ENCODE assay signal across 24 mouse cellular contexts in genomic region chr5:48500204-48500603, GRCm38 (mm10).
A peak's percentile ranks its signal among the peaks of the same experiment; 100 is the strongest.
DNase-seq lines count a peak whose midpoint lies in the region; ATAC-seq and TF ChIP-seq lines count a peak whose summit lies in the region.
"Had no signal": no experiment of that assay in that cellular context is flagged by ENCODE, and none has a peak within 500 bp of the region (broad histone marks: within the 10 kb centered on the region; RNA-seq: fewer than 3 reads in every experiment).

No protein-coding gene starts in this region.

- H3K4me2 ChIP-seq in kidney, embryonic 16.5 days (replicated peaks; ENCODE audit: low read depth, low read length), result no peak overlapping the region
- H3K4me2 ChIP-seq in intestine, postnatal 0 days (replicated peaks; ENCODE audit: low read depth), result no peak overlapping the region
- H3K4me2 ChIP-seq in hindbrain, embryonic 14.5 days (replicated peaks), result no peak overlapping the region
- H3K4me2 ChIP-seq: hindbrain, embryonic 15.5 days; liver, embryonic 13.5 days; midbrain, embryonic 12.5 days; neural tube, embryonic 15.5 days had no signal

- peak; percentile 57; the same call in 1 of the 2 replicates for ATAC-seq in kidney, embryonic 16.5 days (ENCODE audit: low FRiP score, low TSS enrichment)
- peak; percentile 38; the same call in 1 of the 2 replicates for ATAC-seq in intestine, postnatal 0 days
- no peak for ATAC-seq in hindbrain, embryonic 14.5 days (ENCODE audit: low FRiP score)
- ATAC-seq: CD4-positive, CD25-positive, alpha-beta regulatory T cell, adult 4 months; Patski had no signal

- no peak overlapping the region for H3K4me3 ChIP-seq in kidney, embryonic 16.5 days (ENCODE audit: low read length)
- no peak overlapping the region for H3K4me3 ChIP-seq in intestine, postnatal 0 days (ENCODE audit: low read depth, low read length)
- H3K4me3 ChIP-seq in hindbrain, embryonic 14.5 days (replicated peaks; ENCODE audit: low read length), result no peak overlapping the region
- H3K4me3 ChIP-seq: forebrain, embryonic 10.5 days; hindbrain, embryonic 15.5 days; left cerebral cortex, adult 2 months; liver, embryonic 13.5 days; midbrain, embryonic 12.5 days; neural tube, embryonic 15.5 days had no signal

- intact Hi-C loops in heart, postnatal 36 days (cut with DNase I), result loop anchor here (10.0 kb wide), 1 partner anchor 455 kb away; no protein-coding TSS in a partner anchor

- DNase-seq in adrenal gland, adult 2 months, result peak; percentile 44
- no peak for DNase-seq in adrenal gland, postnatal 4 days (ENCODE audit: low spot score in 2 of 2)
- no peak for DNase-seq in kidney, postnatal 25 days
- DNase-seq in heart, postnatal 36 days, result no peak
- no peak for DNase-seq in hindbrain, embryonic 14.5 days (ENCODE audit: low spot score)
- DNase-seq: cerebellum, adult 18-20 months; cerebellum, postnatal 14 days; gastrocnemius, postnatal 25 days; heart, adult 18-20 months; layer of hippocampus, adult 9-11 months; liver, embryonic 13.5 days; lung, adult 2 months; lung, postnatal 14 days; thymus, adult 18-20 months; thymus, postnatal 4 days had no signal

- WGBS in kidney, embryonic 16.5 days, result 52% methylated on average over 5 of the region's 5 CpGs
- 16% methylated on average over 5 of the region's 5 CpGs for WGBS in intestine, postnatal 0 days
- WGBS in hindbrain, embryonic 14.5 days, result 80% methylated on average over 5 of the region's 5 CpGs

- no peak for TF ChIP-seq CTCF in intestine, postnatal 0 days (IDR thresholded peaks at IDR 0.05; ENCODE audit: low read depth)

- H3K4me1 ChIP-seq in kidney, embryonic 16.5 days (ENCODE audit: insufficient read depth, low read length), result no peaks in the 10 kb centered on the region
- no peaks in the 10 kb centered on the region for H3K4me1 ChIP-seq in intestine, postnatal 0 days (replicated peaks; ENCODE audit: control insufficient read depth, insufficient read depth, low read length)
- H3K4me1 ChIP-seq in hindbrain, embryonic 14.5 days (replicated peaks; ENCODE audit: control insufficient read depth, insufficient read depth, low read length), result no peaks in the 10 kb centered on the region
- H3K4me1 ChIP-seq: hindbrain, embryonic 15.5 days; liver, embryonic 13.5 days; neural tube, embryonic 15.5 days had no signal

- no peaks in the 10 kb centered on the region for H3K27me3 ChIP-seq in kidney, embryonic 16.5 days (ENCODE audit: insufficient read depth, low read length)
- no peaks in the 10 kb centered on the region for H3K27me3 ChIP-seq in intestine, postnatal 0 days (replicated peaks; ENCODE audit: control insufficient read depth, insufficient read depth, low read length)
- no peaks in the 10 kb centered on the region for H3K27me3 ChIP-seq in hindbrain, embryonic 14.5 days (ENCODE audit: control insufficient read depth, insufficient read depth, low read length)
- H3K27me3 ChIP-seq: hindbrain, embryonic 15.5 days; liver, embryonic 13.5 days; midbrain, embryonic 12.5 days; neural tube, embryonic 15.5 days had no signal

- H3K9ac ChIP-seq in kidney, embryonic 16.5 days (replicated peaks; ENCODE audit: low read length), result no peak overlapping the region
- no peak overlapping the region for H3K9ac ChIP-seq in intestine, postnatal 0 days (ENCODE audit: low read depth, low read length)
- no peak overlapping the region for H3K9ac ChIP-seq in hindbrain, embryonic 14.5 days
- H3K9ac ChIP-seq: hindbrain, embryonic 15.5 days; liver, embryonic 13.5 days; midbrain, embryonic 12.5 days; neural tube, embryonic 15.5 days had no signal

- no peak overlapping the region for H3K27ac ChIP-seq in kidney, embryonic 16.5 days (ENCODE audit: low read length)
- no peak overlapping the region for H3K27ac ChIP-seq in intestine, postnatal 0 days (ENCODE audit: low read depth, low read length)
- H3K27ac ChIP-seq in hindbrain, embryonic 14.5 days, result no peak overlapping the region
- H3K27ac ChIP-seq: forebrain, embryonic 10.5 days; hindbrain, embryonic 15.5 days; left cerebral cortex, adult 2 months; liver, embryonic 13.5 days; midbrain, embryonic 12.5 days; neural tube, embryonic 15.5 days had no signal

- no peaks in the 10 kb centered on the region for H3K9me3 ChIP-seq in kidney, embryonic 16.5 days (ENCODE audit: low read length)
- H3K9me3 ChIP-seq in intestine, postnatal 0 days (ENCODE audit: control insufficient read depth), result no peaks in the 10 kb centered on the region
- no peaks in the 10 kb centered on the region for H3K9me3 ChIP-seq in hindbrain, embryonic 14.5 days (ENCODE audit: control insufficient read depth, low read length)
- H3K9me3 ChIP-seq: forebrain, embryonic 10.5 days; hindbrain, embryonic 15.5 days; liver, embryonic 13.5 days; midbrain, embryonic 12.5 days; neural tube, embryonic 15.5 days had no signal

- H3K36me3 ChIP-seq in kidney, embryonic 16.5 days (ENCODE audit: insufficient read depth, low read length), result no peaks in the 10 kb centered on the region
- no peaks in the 10 kb centered on the region for H3K36me3 ChIP-seq in intestine, postnatal 0 days (ENCODE audit: control insufficient read depth, insufficient read depth)
- no peaks in the 10 kb centered on the region for H3K36me3 ChIP-seq in hindbrain, embryonic 14.5 days (replicated peaks; ENCODE audit: control insufficient read depth, insufficient read depth)
- H3K36me3 ChIP-seq: forebrain, embryonic 10.5 days; hindbrain, embryonic 15.5 days; liver, embryonic 13.5 days; midbrain, embryonic 12.5 days; neural tube, embryonic 15.5 days had no signal
